Mouse (Mus musculus): ENCODE measurements around the gene Nfu1.

DNA sequence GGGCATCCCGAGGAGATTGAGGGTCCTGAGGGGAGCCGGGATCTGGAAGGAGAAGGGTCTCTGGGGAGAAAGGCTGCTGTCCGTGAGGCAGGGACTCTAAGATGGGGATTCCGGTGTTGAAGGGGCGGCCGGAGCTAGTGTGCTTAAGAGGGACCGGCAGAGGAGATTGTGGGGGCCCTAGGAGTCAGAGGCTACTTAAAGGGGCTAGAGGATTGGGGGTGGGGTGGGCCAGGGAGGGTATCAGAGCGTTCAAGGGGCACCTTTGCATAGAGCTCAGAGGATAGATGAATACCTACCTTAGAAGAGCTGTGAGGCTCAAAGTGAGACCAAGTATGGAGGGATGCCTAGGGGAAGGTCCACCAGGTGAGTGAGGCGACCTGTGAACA is 34.1 kb downstream of the Nfu1 start:
- TF ChIP-seq CTCF (IDR thresholded peaks at IDR 0.05; ENCODE audit: control insufficient read depth, insufficient read depth, low read length): no peak
- no peak for TF ChIP-seq POLR2A (IDR thresholded peaks at IDR 0.05; ENCODE audit: borderline replicate concordance, control insufficient read depth, low read depth, low read length)

Data from bone marrow, adult 2 months (tissue).